Mouse (Mus musculus) left cerebral cortex, adult 2 months (tissue): ENCODE results near the gene Nudt4. TPM values are rescaled to one million over a fixed set of nuclear protein-coding genes. Genes with fewer than 3 reads are reported as not detected.

Experiments used
- DNase-seq, 2 experiments: peaks; one replicate each; pipeline ENCODE4 v3.0.0; 2021 to 2022; ENCODE audit warnings: low spot score in 2 of 2, mixed read lengths in 1 of 2; ENCODE audit errors: extremely low spot score in 1 of 2
- H3K27ac ChIP-seq: fragments of 200-600 bp; 2 replicates; pipeline ENCODE4 v1.8.1; 2022
- H3K4me3 ChIP-seq: fragments of 200-600 bp; 2 replicates; pipeline ENCODE4 v1.8.1; 2022
- CTCF ChIP-seq: fragments of 200-600 bp; IDR thresholded peaks from 2 replicates; pipeline ENCODE4 v1.8.1; 2022; ENCODE audit warnings: antibody characterized with exemption, mild to moderate bottlenecking, moderate library complexity
- intact Hi-C: fragments of 180-260 bp; cut with DNase I; formaldehyde crosslinking; loops from one replicate; pipeline ENCODE4 v1.15.1; 2025
- total RNA-seq, 2 experiments: library from RNA; stranded (reverse); gene quantifications; 2 replicates each; pipeline ENCODE4 v1.2.3; 2021

Gene Nudt4
- total RNA-seq, 2 experiments from 2014 or later = 140 to 147 TPM

DNA sequence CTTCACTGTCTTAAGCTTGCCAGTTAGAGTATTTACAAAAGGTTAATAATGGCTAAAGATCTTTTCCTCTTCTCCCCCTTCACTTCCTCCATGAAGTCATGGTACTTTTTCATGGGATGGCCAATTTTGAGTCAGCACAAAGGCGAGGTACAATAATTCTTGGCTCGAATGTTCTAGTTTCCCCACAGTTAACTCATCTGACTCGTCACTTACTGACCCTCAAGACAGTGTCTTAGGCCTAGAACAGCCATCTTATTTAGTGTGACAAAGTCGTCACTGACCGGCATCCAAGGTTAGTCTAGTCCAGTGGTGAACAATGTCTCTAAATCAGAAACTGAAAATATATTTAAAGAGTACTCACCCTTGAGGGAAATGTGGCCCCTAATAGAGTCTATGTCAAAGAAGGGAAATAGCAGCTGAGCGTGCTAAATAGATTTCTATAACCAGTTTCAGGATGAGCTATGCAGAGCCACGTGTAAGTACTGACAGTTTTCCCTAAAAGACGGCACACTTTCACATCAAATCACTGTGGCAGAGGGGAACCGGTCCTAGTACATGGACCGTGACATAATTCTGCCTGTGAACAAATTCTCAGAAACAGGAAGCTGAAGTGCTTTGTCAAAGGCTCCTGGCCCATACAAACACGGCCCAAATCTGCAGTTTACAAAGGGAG is 15.7 kb downstream of the Nudt4 start:
- H3K27ac ChIP-seq = no peak overlapping the region
- intact Hi-C loops = no loop called here
- no peak overlapping the region for H3K4me3 ChIP-seq
- DNase-seq = no peak
- no peak for TF ChIP-seq CTCF

DNA sequence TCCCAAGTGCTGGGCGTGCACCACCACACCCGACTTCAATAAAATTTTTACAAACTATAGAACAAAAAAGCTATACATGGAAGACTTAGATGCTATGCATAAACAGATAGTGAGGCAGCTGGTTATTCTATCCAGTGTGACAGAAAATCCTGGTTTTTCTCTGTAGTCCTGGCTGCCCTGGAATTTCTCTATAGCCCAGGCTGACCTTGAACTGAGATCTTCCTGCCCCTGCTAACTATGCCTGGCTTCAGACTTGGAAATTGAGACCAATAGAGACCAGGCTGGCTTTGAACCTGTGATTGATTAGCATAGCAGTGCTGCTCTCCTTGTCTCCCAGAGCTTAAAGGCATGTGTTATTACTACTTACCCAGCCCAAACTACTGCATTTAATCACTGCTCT is 17.8 kb downstream of the Nudt4 start:
- intact Hi-C loops = no loop called here
- H3K27ac ChIP-seq = no peak overlapping the region
- DNase-seq = no peak
- TF ChIP-seq CTCF = no peak
- H3K4me3 ChIP-seq = no peak overlapping the region

DNA sequence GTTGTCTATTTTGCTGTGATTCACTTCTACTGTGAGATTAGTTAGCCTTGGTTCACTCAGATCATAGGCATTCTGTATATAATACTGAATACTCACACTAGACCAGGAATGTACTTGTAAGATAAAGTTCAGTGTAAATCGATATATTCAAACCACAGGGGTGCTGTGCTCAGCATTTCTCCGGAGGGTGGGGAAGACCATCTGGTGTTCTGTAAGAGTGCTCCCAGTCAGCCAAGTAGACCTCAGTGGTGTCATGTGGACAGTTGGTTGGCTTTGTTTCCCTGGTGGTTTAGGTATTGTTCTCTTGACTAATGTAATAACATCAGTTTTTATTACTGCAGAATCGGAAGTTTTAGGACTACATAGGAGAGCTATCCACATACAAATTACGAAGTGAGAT is 18.9 kb downstream of the Nudt4 start:
- TF ChIP-seq CTCF = no peak
- Histone ChIP-seq H3K27ac (no peak overlapping the region), H3K4me3 (no peak overlapping the region)
- intact Hi-C loops = no loop called here
- no peak for DNase-seq

DNA sequence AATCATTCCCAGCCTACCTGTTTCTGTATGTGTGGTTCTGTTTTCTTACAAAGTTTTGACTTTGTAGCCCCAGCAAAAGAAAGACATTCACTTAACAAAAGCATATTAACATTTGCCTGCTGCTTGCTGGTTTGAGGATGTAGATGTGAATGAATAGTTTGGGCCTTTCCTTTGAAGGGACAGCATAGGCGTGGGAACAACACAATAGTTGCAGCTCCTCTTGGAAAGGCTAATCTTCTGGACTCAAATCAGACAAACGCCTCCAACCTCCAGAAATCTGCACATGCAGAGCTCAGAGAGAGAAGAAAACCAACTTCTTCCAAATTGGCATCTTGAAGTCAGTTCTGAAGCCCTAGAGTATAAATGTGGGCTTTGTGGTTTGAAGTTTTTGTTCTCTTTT is 19.3 kb downstream of the Nudt4 start:
- H3K4me3 ChIP-seq = no peak overlapping the region
- no peak for DNase-seq
- H3K27ac ChIP-seq = no peak overlapping the region
- intact Hi-C loops = no loop called here
- TF ChIP-seq CTCF = no peak

DNA sequence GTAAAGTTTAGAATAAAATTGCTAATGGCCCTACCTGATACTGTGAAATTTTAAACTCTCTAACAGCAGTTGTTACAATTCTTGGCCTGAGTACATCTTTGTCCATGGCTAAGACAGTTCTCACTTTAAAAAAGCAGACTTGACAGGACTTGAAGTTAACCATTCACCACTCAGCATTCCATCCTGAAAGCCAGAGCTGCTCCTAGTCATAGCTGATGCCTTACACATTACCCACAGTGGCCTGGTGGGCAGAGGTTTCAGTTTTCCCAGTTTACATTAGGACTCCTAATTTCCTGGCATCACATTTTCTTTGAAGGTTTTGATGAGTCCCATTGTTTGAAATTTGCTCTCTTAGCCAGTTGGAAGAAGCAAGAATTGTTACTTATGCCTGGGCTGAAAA is 19.9 kb downstream of the Nudt4 start:
- H3K4me3 ChIP-seq = no peak overlapping the region
- no peak for DNase-seq
- intact Hi-C loops = no loop called here
- TF ChIP-seq CTCF = no peak
- peak overlapping the region; percentile 17; the same call in 1 of the 2 replicates for H3K27ac ChIP-seq

DNA sequence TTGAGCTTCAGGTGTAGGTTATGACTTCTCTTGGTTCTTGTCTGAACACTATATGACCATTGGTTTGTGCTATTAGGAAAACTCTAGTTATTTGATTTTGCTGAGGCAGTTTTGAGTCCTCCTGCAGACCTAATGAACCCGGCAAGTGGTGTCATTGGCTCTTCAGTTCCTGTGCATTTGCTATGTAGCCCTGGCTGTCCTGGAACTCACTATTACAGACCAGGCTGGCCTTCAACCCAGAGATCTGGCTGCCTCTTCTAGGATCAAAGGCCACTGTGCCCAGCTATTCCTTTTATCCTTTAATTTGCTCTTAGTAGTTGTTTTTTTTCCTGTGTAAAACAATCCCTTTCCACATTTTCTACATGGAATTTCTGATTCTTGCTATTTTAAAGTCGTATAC is 20.6 kb downstream of the Nudt4 start:
- intact Hi-C loops = no loop called here
- no peak for TF ChIP-seq CTCF
- H3K27ac ChIP-seq = no peak overlapping the region

DNA sequence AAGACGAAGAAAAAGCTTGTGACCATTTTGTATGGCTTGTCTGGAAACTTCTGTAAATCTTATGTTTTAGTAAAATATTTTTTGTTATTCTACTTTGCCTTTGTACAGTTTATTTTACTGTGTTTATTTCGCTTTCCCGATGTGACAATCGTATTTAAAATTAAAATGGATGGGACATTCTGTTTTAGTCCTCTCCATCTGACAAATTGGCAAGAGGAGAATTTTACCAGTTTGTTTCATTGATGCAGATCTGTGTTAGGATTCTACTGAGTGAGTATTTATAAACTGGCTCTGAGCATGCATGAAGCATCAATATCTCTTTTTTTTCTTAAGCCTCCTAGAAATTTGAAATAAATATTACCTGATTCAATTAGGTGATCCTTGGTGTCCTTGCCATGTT is 21.0 kb downstream of the Nudt4 start:
- Histone ChIP-seq H3K27ac (no peak overlapping the region), H3K4me3 (no peak overlapping the region)
- TF ChIP-seq CTCF = no peak
- DNase-seq = no peak
- intact Hi-C loops = no loop called here

More for the DNA sequence above, 20.6 kb downstream of the Nudt4 start:
- no peak for DNase-seq
- no peak overlapping the region for H3K4me3 ChIP-seq

DNA sequence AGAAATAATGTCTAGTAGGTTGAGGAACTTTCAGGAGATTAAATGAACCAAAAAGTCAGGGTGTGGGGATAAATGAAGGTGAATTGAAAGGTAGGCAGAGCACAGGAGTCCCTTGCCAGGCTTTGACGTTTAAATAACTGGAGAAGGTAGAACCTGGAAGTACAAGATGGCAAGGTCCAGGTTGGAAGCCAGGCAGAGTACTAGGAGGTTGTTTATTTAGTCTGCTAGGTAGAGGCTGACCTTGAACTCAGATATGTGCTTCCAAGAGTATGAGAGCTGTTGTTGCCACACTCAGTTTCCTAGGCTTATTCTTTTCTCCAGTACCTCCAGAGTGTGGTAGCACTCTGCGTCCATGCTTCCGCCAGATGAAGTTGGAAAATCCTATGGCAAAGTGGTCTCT is 24.1 kb downstream of the Nudt4 start:
- H3K27ac ChIP-seq = no peak overlapping the region
- TF ChIP-seq CTCF = no peak
- no peak for DNase-seq
- intact Hi-C loops = no loop called here
- H3K4me3 ChIP-seq = no peak overlapping the region

DNA sequence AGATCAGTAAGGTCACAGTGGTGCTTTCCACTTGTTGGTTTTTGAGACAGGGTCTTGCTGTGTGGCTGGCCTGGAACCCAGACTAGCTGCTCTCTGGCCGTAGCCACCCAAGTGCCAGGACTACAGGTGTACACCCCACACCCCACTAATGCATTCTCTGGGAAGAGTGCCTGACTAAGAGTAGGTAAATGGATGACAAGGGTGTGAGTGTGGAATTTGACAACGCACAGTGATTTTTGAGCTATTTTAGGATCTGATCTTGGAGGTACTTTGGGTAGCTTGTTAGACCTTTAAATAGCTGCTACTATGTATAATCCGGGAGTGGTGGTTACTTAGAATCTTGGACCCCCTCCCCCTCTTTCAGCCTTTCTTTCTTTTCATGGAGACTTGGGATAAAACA is 24.7 kb downstream of the Nudt4 start:
- no peak for DNase-seq
- no peak for TF ChIP-seq CTCF
- Histone ChIP-seq H3K4me3 (no peak overlapping the region), H3K27ac (no peak overlapping the region)
- intact Hi-C loops = no loop called here

DNA sequence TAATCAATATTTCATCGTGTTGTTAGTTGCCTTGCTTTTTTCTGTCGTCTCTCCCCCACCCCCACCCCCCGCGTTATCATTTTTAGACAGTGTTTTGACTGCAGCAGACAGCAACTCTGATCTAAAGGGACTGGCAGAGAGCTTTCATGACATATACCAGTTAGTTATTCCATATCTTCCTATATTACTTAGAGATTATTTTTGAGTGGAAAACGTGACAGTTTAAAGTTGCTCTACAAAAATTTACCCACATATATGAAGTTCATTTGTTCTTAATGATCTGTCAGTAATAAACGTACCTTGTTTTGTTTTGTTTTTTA is 27.8 kb downstream of the Nudt4 start:
- no peak for TF ChIP-seq CTCF
- H3K27ac ChIP-seq = no peak overlapping the region
- intact Hi-C loops = no loop called here
- H3K4me3 ChIP-seq = no peak overlapping the region
- DNase-seq = no peak

DNA sequence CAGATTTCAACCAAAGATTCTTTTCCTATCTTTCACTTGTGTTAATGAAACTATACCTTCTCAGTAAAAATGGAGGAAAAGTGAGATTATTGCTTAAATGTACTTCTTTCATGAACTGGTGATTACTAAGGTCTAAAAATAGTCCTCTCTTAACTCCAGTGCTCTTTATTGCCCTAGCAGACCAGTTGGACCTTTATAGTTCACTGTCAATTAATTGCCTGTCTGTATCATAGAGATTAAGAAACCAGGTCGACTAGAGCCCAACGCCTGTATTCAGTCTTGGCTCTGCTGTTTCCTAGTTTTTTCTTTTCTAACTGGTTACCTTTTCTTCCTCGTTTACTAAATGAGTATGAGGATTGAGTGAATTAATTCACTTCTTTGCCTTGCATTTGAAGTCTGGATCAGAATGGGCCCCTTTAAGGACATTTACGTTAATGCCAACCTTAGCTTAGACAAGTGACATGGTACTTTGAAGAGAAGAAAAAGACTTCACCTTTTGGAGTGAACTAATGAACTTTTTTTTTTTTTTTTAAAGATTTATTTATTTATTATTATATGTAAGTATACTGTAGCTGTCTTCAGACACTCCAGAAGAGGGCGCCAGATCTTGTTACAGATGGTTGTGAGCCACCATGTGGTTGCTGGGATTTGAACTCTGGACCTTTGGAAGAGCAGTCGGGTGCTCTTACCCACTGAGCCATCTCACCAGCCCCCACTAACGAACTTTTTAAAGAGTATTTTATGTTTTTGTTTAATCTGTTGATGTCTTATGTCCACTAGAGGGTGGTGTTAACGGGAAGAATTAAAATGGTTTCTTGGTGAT is 28.3 kb downstream of the Nudt4 start:
- intact Hi-C loops = no loop called here
- Histone ChIP-seq H3K27ac (no peak overlapping the region), H3K4me3 (no peak overlapping the region)
- peak; percentile 12; the same call in 1 of the 2 replicates for TF ChIP-seq CTCF
- DNase-seq = no peak

DNA sequence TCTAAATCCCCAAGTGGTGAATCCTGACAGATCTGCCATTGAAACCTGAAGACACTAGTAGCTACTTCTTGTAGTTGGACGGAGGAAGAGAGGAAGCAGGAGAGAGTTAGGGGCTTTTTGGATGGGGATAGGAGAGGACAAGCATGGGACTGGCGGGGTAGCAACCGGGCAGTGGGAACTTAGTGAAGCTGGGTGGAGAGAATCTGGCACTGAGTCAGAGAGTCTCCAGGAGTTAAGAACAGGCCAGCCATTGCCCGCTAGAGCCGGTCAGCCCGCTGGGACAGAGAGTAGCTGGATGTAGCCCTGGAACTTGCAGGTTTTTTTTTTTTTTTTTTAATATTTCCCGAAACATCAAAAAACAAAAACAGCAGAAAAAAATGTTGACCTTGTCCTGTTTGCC is 30.6 kb downstream of the Nudt4 start:
- no peak for TF ChIP-seq CTCF
- intact Hi-C loops = no loop called here

DNA sequence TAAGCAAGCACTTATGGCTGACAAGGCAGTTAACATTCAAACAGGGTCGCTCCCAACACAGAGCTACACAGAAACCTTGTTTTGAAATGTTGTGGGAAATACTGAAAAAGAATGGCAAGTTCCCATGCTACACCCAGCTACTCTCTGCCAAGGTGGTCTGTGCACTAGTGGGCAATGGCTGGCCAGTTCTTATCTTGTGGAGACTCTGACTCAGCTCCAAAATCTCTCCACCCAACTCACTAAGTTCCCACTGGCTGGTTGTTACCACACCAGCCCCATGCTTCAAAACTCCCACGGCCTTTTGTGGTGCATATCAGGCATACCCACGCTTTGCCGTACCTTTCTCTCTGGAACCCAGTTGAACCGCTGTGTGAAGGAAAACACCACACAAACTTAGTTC is 31.0 kb downstream of the Nudt4 start:
- no peak for TF ChIP-seq CTCF
- intact Hi-C loops = no loop called here
- DNase-seq = no peak
- H3K27ac ChIP-seq = no peak overlapping the region
- H3K4me3 ChIP-seq = no peak overlapping the region

More for the DNA sequence above, 30.6 kb downstream of the Nudt4 start:
- no peak overlapping the region for H3K27ac ChIP-seq
- H3K4me3 ChIP-seq = no peak overlapping the region
- no peak for DNase-seq
